Mouse (Mus musculus) bone marrow, adult 2 months (tissue): ENCODE results near the gene Anxa11. TPM values are rescaled to one million over a fixed set of nuclear protein-coding genes. Genes with fewer than 3 reads are reported as not detected.
"Not testable (repeated sequence)": the region's sequence is repeated elsewhere in the genome, so short reads cannot be mapped to it uniquely, and the experiment has no call there.

Experiments used
- H3K27ac ChIP-seq: fragments of 200-500 bp; 2 replicates; pipeline ENCODE4 v1.5.1; 2012; ENCODE audit warnings: low read depth, mild to moderate bottlenecking, control low read depth, inconsistent platforms, low read length; ENCODE audit not compliant: control insufficient read depth, poor library complexity, insufficient read depth
- H3K4me1 ChIP-seq: fragments of 200-500 bp; 2 replicates; pipeline ENCODE4 v1.6.1; 2011; ENCODE audit warnings: low read length; ENCODE audit not compliant: control insufficient read depth, insufficient read depth
- H3K4me3 ChIP-seq: fragments of 200-500 bp; replicated peaks from 2 replicates; pipeline ENCODE3; 2011; ENCODE audit warnings: mild to moderate bottlenecking, low read depth, low read length, control low read depth; ENCODE audit not compliant: control insufficient read depth
- CTCF ChIP-seq: fragments of 200-500 bp; IDR thresholded peaks from 2 replicates; pipeline ENCODE4 v1.5.1; 2011; ENCODE audit warnings: low read length, control low read depth; ENCODE audit not compliant: control insufficient read depth, insufficient read depth
- POLR2A ChIP-seq: fragments of 200-500 bp; IDR thresholded peaks from 2 replicates; pipeline ENCODE4 v1.6.1; 2011; ENCODE audit warnings: low read depth, mild to moderate bottlenecking, control low read depth, low read length, borderline replicate concordance; ENCODE audit not compliant: control insufficient read depth
- WGBS: fragments of 180-500 bp; shearing (Covaris S2); methylation state at CpG from one replicate; pipeline ENCODE4 v1.1.7; 2018; 5-methylcytosine and 5-hydroxymethylcytosine counted together
- polyA plus RNA-seq: library from polyadenylated mRNA; stranded (reverse); fragments of >200 nt; gene quantifications from 2 replicates; pipeline ENCODE4 v1.2.4, GENCODE M21; 2011; ENCODE audit warnings: low replicate concordance; ENCODE audit not compliant: missing spikeins, insufficient read depth, insufficient read length

Gene Anxa11
- polyA plus RNA-seq, 1 experiment = 43.0 TPM

GRCm38 (mm10) chr14:25845832-25846383, 4.0 kb downstream of the Anxa11 start:
- 90% methylated on average over 6 of the region's 6 CpGs for whole genome bisulfite sequencing
- TF ChIP-seq POLR2A (no peak), CTCF (no peak)
- Histone ChIP-seq H3K27ac (no peak overlapping the region), H3K4me3 (no peak overlapping the region), H3K4me1 (peaks cover 2% of the 10 kb centered on the region; the same call in 1 of the 2 replicates)

- peaks cover 5% of the 10 kb centered on the region; the same call in 1 of the 2 replicates for H3K4me1 ChIP-seq
- no peak for TF ChIP-seq POLR2A
- TF ChIP-seq CTCF = no peak
- H3K27ac ChIP-seq = no peak overlapping the region
- H3K4me3 ChIP-seq = no peak overlapping the region
- 78% methylated on average over 8 of the region's 8 CpGs for WGBS
Measured at GRCm38 (mm10) chr14:25846516-25846915, 4.6 kb downstream of the Anxa11 start.

- H3K4me1 ChIP-seq = peaks cover 5% of the 10 kb centered on the region; the same call in 1 of the 2 replicates
- no peak for TF ChIP-seq POLR2A
- no peak for TF ChIP-seq CTCF
- WGBS = 76% methylated on average over 9 of the region's 9 CpGs
- no peak overlapping the region for H3K4me3 ChIP-seq
- H3K27ac ChIP-seq = peak overlapping the region; percentile 70
Measured at GRCm38 (mm10) chr14:25847660-25848059, 5.7 kb downstream of the Anxa11 start.

GRCm38 (mm10) chr14:25848237-25848636, 6.3 kb downstream of the Anxa11 start:
- peak overlapping the region; percentile 70 for H3K27ac ChIP-seq
- H3K4me3 ChIP-seq = no peak overlapping the region
- peaks cover 6% of the 10 kb centered on the region; the same call in 1 of the 2 replicates for H3K4me1 ChIP-seq
- TF ChIP-seq CTCF = no peak
- no peak for TF ChIP-seq POLR2A
- WGBS = 53% methylated on average over 6 of the region's 6 CpGs

GRCm38 (mm10) chr14:25848708-25849107, 6.8 kb downstream of the Anxa11 start:
- H3K27ac ChIP-seq, H3K4me3 ChIP-seq: not testable (repeated sequence)
- WGBS = 91% methylated on average over 3 of the region's 4 CpGs
- peaks cover 10% of the 10 kb centered on the region; the same call in 1 of the 2 replicates for H3K4me1 ChIP-seq

- peaks cover 11% of the 10 kb centered on the region; the same call in 1 of the 2 replicates for H3K4me1 ChIP-seq
- TF ChIP-seq POLR2A = no peak
- WGBS = 58% methylated on average over 2 of the region's 2 CpGs
- H3K4me3 ChIP-seq = no peak overlapping the region
- peak overlapping the region; percentile 92 for H3K27ac ChIP-seq
Measured at GRCm38 (mm10) chr14:25850433-25850832, 8.5 kb downstream of the Anxa11 start.

GRCm38 (mm10) chr14:25851189-25851588, 9.2 kb downstream of the Anxa11 start:
- no peak overlapping the region for H3K4me3 ChIP-seq
- TF ChIP-seq POLR2A (no peak), CTCF (no peak)
- peak overlapping the region; percentile 92; the same call in 1 of the 2 replicates for H3K27ac ChIP-seq
- WGBS = 85% methylated on average over 6 of the region's 6 CpGs
- H3K4me1 ChIP-seq = peaks cover 13% of the 10 kb centered on the region

- peaks cover 17% of the 10 kb centered on the region for H3K4me1 ChIP-seq
- H3K27ac ChIP-seq = no peak overlapping the region; the same call in 1 of the 2 replicates
- WGBS = 81% methylated on average over 11 of the region's 11 CpGs
- TF ChIP-seq CTCF (no peak), POLR2A (no peak)
- no peak overlapping the region for H3K4me3 ChIP-seq
Measured at GRCm38 (mm10) chr14:25852121-25852561, 10.2 kb downstream of the Anxa11 start.

- Histone ChIP-seq H3K27ac (peak overlapping the region; percentile 22; the same call in 1 of the 2 replicates), H3K4me3 (no peak overlapping the region), H3K4me1 (peaks cover 20% of the 10 kb centered on the region)
- TF ChIP-seq POLR2A = no peak
- no peak for TF ChIP-seq CTCF
- 76% methylated on average over 6 of the region's 6 CpGs for WGBS
Measured at GRCm38 (mm10) chr14:25853295-25853694, 11.3 kb downstream of the Anxa11 start.
